Mouse (Mus musculus): ENCODE results near the gene Tbc1d22a.
"Not testable (repeated sequence)": the region's sequence is repeated elsewhere in the genome, so short reads cannot be mapped to it uniquely, and the experiment has no call there.

GRCm38 (mm10) chr15:86221901-86222300 is 7.6 kb downstream of the Tbc1d22a start:
- not testable (repeated sequence) for TF ChIP-seq CTCF (conservative IDR thresholded peaks at IDR 0.05; ENCODE audit: insufficient read depth, insufficient read length, low read depth, low read length); POLR2A (IDR thresholded peaks at IDR 0.05; ENCODE audit: low read depth, low read length)

Measured in kidney, adult 2 months (tissue).